Comparison of ENCODE assay signal across 18 mouse cellular contexts in genomic region chr2:74548306-74548705, GRCm38 (mm10).
"Had no signal": no experiment of that assay in that cellular context is flagged by ENCODE, and none has a peak within 500 bp of the region (broad histone marks: within the 10 kb centered on the region; RNA-seq: fewer than 3 reads in every experiment).

No protein-coding gene starts in this region.

- H3K9me3 ChIP-seq: kidney, embryonic 15.5 days; liver, embryonic 13.5 days; midbrain, embryonic 12.5 days; neural tube, embryonic 13.5 days; stomach, embryonic 15.5 days had no signal

- H3K27me3 ChIP-seq: kidney, embryonic 15.5 days; liver, embryonic 13.5 days; midbrain, embryonic 12.5 days; neural tube, embryonic 13.5 days; stomach, embryonic 15.5 days had no signal

- H3K4me1 ChIP-seq: kidney, embryonic 15.5 days; liver, embryonic 13.5 days; midbrain, embryonic 12.5 days; neural tube, embryonic 13.5 days; stomach, embryonic 15.5 days had no signal

- H3K27ac ChIP-seq: kidney, embryonic 15.5 days; left cerebral cortex, adult 2 months; liver, embryonic 13.5 days; midbrain, embryonic 12.5 days; neural tube, embryonic 13.5 days; stomach, embryonic 15.5 days had no signal

- ATAC-seq: midbrain, embryonic 16.5 days had no signal

- H3K4me3 ChIP-seq: kidney, embryonic 15.5 days; left cerebral cortex, adult 2 months; liver, embryonic 13.5 days; midbrain, embryonic 12.5 days; myocyte; neural tube, embryonic 13.5 days; stomach, embryonic 15.5 days had no signal

- DNase-seq: kidney, adult 11 months; kidney, adult 8-10 months; kidney, postnatal 14 days; layer of hippocampus, postnatal 36 days; liver, embryonic 13.5 days; lung, adult 2 months; lung, postnatal 14 days; lung, postnatal 4 days; right cerebral cortex, postnatal 25 days; spleen, adult 18-20 months; thymus, postnatal 25 days had no signal

- H3K4me2 ChIP-seq: kidney, embryonic 15.5 days; liver, embryonic 13.5 days; midbrain, embryonic 12.5 days; neural tube, embryonic 13.5 days; stomach, embryonic 15.5 days had no signal

- H3K9ac ChIP-seq: kidney, embryonic 15.5 days; liver, embryonic 13.5 days; midbrain, embryonic 12.5 days; neural tube, embryonic 13.5 days; stomach, embryonic 15.5 days had no signal
